Comparison of ENCODE assay signal across 11 mouse cellular contexts in the genomic region with DNA sequence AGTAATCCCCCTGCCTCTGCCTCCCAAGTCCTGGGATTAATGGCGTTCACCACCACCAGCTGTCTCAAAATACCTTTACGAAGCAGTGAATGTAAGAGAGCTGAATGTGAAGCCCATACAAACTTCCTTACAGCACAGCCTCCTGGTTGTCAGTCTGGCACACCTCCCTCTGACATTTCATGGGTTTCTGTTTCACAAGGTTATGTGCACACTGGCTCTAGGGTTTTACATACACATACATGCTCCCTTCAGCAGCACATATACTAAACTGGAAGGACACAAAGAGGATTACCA. TPM values are rescaled to one million over a fixed set of nuclear protein-coding genes. Genes with fewer than 3 reads are reported as not detected.
DNase-seq lines count a peak whose midpoint lies in the region; ATAC-seq and TF ChIP-seq lines count a peak whose summit lies in the region.
"Had no signal": no experiment of that assay in that cellular context is flagged by ENCODE, and none has a peak within 500 bp of the region (broad histone marks: within the 10 kb centered on the region; RNA-seq: fewer than 3 reads in every experiment).

No protein-coding gene starts in this region.

- H3K4me1 ChIP-seq in hindbrain, embryonic 15.5 days (replicated peaks): peaks cover 33% of the 10 kb centered on the region
- peaks cover 44% of the 10 kb centered on the region for H3K4me1 ChIP-seq in hindbrain, embryonic 10.5 days (replicated peaks)
- peaks cover 22 to 64% of the 10 kb centered on the region in 2 experiments for H3K4me1 ChIP-seq in CH12.LX (ENCODE audit: control insufficient read depth in 1 of 2, insufficient read depth in 2 of 2)
- H3K4me1 ChIP-seq in embryonic facial prominence, embryonic 12.5 days: peaks cover 19% of the 10 kb centered on the region
- peaks cover 38% of the 10 kb centered on the region for H3K4me1 ChIP-seq in liver, embryonic 16.5 days (ENCODE audit: control insufficient read depth, low read depth, low read length)

- TF ChIP-seq CTCF in CH12.LX (conservative IDR thresholded peaks at IDR 0.05 in 1 of 2, IDR thresholded peaks at IDR 0.05 in 1 of 2; ENCODE audit: low read depth in 2 of 2, low read length in 2 of 2): no peak

- H3K4me3 ChIP-seq in hindbrain, embryonic 15.5 days: no peak overlapping the region
- H3K4me3 ChIP-seq in hindbrain, embryonic 10.5 days: no peak overlapping the region
- H3K4me3 ChIP-seq in CH12.LX (replicated peaks in 1 of 3; ENCODE audit: low read depth in 2 of 3, low read length in 2 of 3, poor library complexity in 1 of 3): no peak overlapping the region
- no peak overlapping the region for H3K4me3 ChIP-seq in embryonic facial prominence, embryonic 12.5 days
- no peak overlapping the region for H3K4me3 ChIP-seq in liver, embryonic 16.5 days (ENCODE audit: low read depth, low read length)
- H3K4me3 ChIP-seq: hindbrain, embryonic 12.5 days had no signal

- H3K9ac ChIP-seq in hindbrain, embryonic 15.5 days: no peak overlapping the region
- no peak overlapping the region for H3K9ac ChIP-seq in CH12.LX (ENCODE audit: insufficient read depth, low read depth)
- H3K9ac ChIP-seq in embryonic facial prominence, embryonic 12.5 days: no peak overlapping the region
- no peak overlapping the region for H3K9ac ChIP-seq in liver, embryonic 16.5 days (ENCODE audit: low read depth, low read length)
- H3K9ac ChIP-seq: hindbrain, embryonic 12.5 days had no signal

- TF ChIP-seq RAD21 in CH12.LX (IDR thresholded peaks at IDR 0.05; ENCODE audit: low read depth, low read length): no peak

- H3K9me3 ChIP-seq in hindbrain, embryonic 15.5 days: no peaks in the 10 kb centered on the region
- no peaks in the 10 kb centered on the region for H3K9me3 ChIP-seq in hindbrain, embryonic 10.5 days
- no peaks in the 10 kb centered on the region for H3K9me3 ChIP-seq in CH12.LX (replicated peaks; ENCODE audit: low read length)
- H3K9me3 ChIP-seq in embryonic facial prominence, embryonic 12.5 days: no peaks in the 10 kb centered on the region
- H3K9me3 ChIP-seq in liver, embryonic 16.5 days (replicated peaks; ENCODE audit: control insufficient read depth, low read length): no peaks in the 10 kb centered on the region
- H3K9me3 ChIP-seq: G1E; hindbrain, embryonic 12.5 days had no signal

- DNase-seq in hindbrain, embryonic 10.5 days (ENCODE audit: low spot score): no peak
- no peak for DNase-seq in CH12.LX (ENCODE audit: extremely low read depth)
- no peak for DNase-seq in B cell, adult 2 months
- DNase-seq in spleen, adult 18-20 months: no peak
- DNase-seq: kidney, postnatal 4 days; lung, postnatal 14 days had no signal

- H3K4me2 ChIP-seq in hindbrain, embryonic 15.5 days: no peak overlapping the region
- H3K4me2 ChIP-seq in CH12.LX (ENCODE audit: insufficient read depth, low read depth, poor library complexity, severe bottlenecking): peak overlapping the region; percentile 3; the same call in 1 of the 2 replicates
- no peak overlapping the region for H3K4me2 ChIP-seq in embryonic facial prominence, embryonic 12.5 days (replicated peaks)
- no peak overlapping the region for H3K4me2 ChIP-seq in liver, embryonic 16.5 days (ENCODE audit: low read depth, low read length)
- H3K4me2 ChIP-seq: hindbrain, embryonic 12.5 days had no signal

- no peak for TF ChIP-seq EP300 in CH12.LX (IDR thresholded peaks at IDR 0.05; ENCODE audit: low read length)

- in situ Hi-C loops in CH12.LX (cut with MboI; ENCODE audit: low pct_ligation_motif_present, low pct_unique_long_range_greater_than_20kb, low sequenced_read_pairs): loop anchor here (25.0 kb wide), 1 partner anchor 938 kb away; a partner anchor contains a TSS

- no peak for TF ChIP-seq POLR2A in CH12.LX (IDR thresholded peaks at IDR 0.05; ENCODE audit: low read depth, low read length)

- dilution Hi-C loops in CH12.LX (cut with MboI; ENCODE audit: extremely low pct_ligation_motif_present, extremely low pct_unique_long_range_greater_than_20kb, low sequenced_read_pairs): no loop called here

- WGBS in hindbrain, embryonic 15.5 days: 52% methylated on average over 2 of the region's 2 CpGs
- WGBS in hindbrain, embryonic 10.5 days: 61% methylated on average over 2 of the region's 2 CpGs
- 52% methylated on average over 2 of the region's 2 CpGs for WGBS in embryonic facial prominence, embryonic 12.5 days
- WGBS in liver, embryonic 16.5 days (ENCODE audit: insufficient replicate concordance): 51% methylated on average over 2 of the region's 2 CpGs

- H3K79me2 ChIP-seq in CH12.LX (replicated peaks; ENCODE audit: control insufficient read depth, extremely low read depth, insufficient read depth, poor library complexity, severe bottlenecking): no peaks in the 10 kb centered on the region

- 0 out of 2 replicates have a peak overlapping the region, but pooled peaks have one; percentile 94 for H3K27ac ChIP-seq in hindbrain, embryonic 15.5 days (replicated peaks)
- no peak overlapping the region for H3K27ac ChIP-seq in hindbrain, embryonic 10.5 days
- peak overlapping the region; percentile 47 for H3K27ac ChIP-seq in CH12.LX (ENCODE audit: insufficient read depth, low read depth)
- H3K27ac ChIP-seq in embryonic facial prominence, embryonic 12.5 days: peak overlapping the region; percentile 92
- peak overlapping the region; percentile 90 for H3K27ac ChIP-seq in liver, embryonic 16.5 days (ENCODE audit: low read length)

- no peak for ATAC-seq in hindbrain, embryonic 15.5 days (ENCODE audit: low FRiP score, low read depth)
- ATAC-seq in embryonic facial prominence, embryonic 12.5 days (ENCODE audit: insufficient number of reproducible peaks, insufficient read depth, low FRiP score, low TSS enrichment): no peak
- no peak for ATAC-seq in liver, embryonic 16.5 days (ENCODE audit: low read depth)

- H3K27me3 ChIP-seq in hindbrain, embryonic 15.5 days: no peaks in the 10 kb centered on the region
- H3K27me3 ChIP-seq in hindbrain, embryonic 10.5 days (ENCODE audit: insufficient read depth, poor library complexity, severe bottlenecking): no peaks in the 10 kb centered on the region
- H3K27me3 ChIP-seq in CH12.LX (replicated peaks): peaks cover 2% of the 10 kb centered on the region
- H3K27me3 ChIP-seq in embryonic facial prominence, embryonic 12.5 days: no peaks in the 10 kb centered on the region
- no peaks in the 10 kb centered on the region for H3K27me3 ChIP-seq in liver, embryonic 16.5 days (ENCODE audit: control insufficient read depth, insufficient read depth, low read depth, low read length)
- H3K27me3 ChIP-seq: hindbrain, embryonic 12.5 days had no signal

- no peaks in the 10 kb centered on the region for H3K36me3 ChIP-seq in hindbrain, embryonic 15.5 days
- H3K36me3 ChIP-seq in hindbrain, embryonic 10.5 days: no peaks in the 10 kb centered on the region
- H3K36me3 ChIP-seq in CH12.LX (replicated peaks in 1 of 2; ENCODE audit: control insufficient read depth in 1 of 2, insufficient read depth in 1 of 2, low read length in 1 of 2): no peaks in the 10 kb centered on the region
- H3K36me3 ChIP-seq in embryonic facial prominence, embryonic 12.5 days: no peaks in the 10 kb centered on the region
- H3K36me3 ChIP-seq in liver, embryonic 16.5 days (ENCODE audit: control insufficient read depth, insufficient read depth): no peaks in the 10 kb centered on the region
- H3K36me3 ChIP-seq: G1E; hindbrain, embryonic 12.5 days had no signal

RNA-seq across cellular contexts. Expression of a gene that starts 4.1 kb away (rescaled TPM):
- polyA plus RNA-seq in hindbrain, embryonic 15.5 days (2015; fragmentation: Nextera tagmentation; extraction: Ambion mirVana): 36.6 and 41.7 TPM in 2 replicates
- 56.6 and 57.6 TPM in 2 replicates for polyA plus RNA-seq in hindbrain, embryonic 10.5 days (2016; fragmentation: Nextera tagmentation; extraction: Ambion mirVana)
- total RNA-seq in CH12.LX (2012; rRNA removed) (24.4 and 30.1 TPM in 2 replicates), CH12.LX (2014; rRNA removed) (20.3 and 31.3 TPM in 2 replicates)
- polyA plus RNA-seq in CH12.LX (2012; ENCODE audit: insufficient read length, low read depth): 13.4 and 22.6 TPM in 2 replicates
- polyA plus RNA-seq in embryonic facial prominence, embryonic 12.5 days (2016; fragmentation: Nextera tagmentation; extraction: Ambion mirVana): 36.8 and 43.5 TPM in 2 replicates
- 20.2 and 21.7 TPM in 2 replicates for polyA plus RNA-seq in liver, embryonic 16.5 days (2015; fragmentation: Nextera tagmentation; extraction: Ambion mirVana)

RNA-seq across cellular contexts. Expression of a gene that starts 13.6 kb away (rescaled TPM):
- polyA plus RNA-seq in hindbrain, embryonic 15.5 days (2015; fragmentation: Nextera tagmentation; extraction: Ambion mirVana): 317 and 437 TPM in 2 replicates
- 67.1 and 108 TPM in 2 replicates for polyA plus RNA-seq in hindbrain, embryonic 10.5 days (2016; fragmentation: Nextera tagmentation; extraction: Ambion mirVana)
- total RNA-seq in CH12.LX (2012; rRNA removed) (8.0 and 8.2 TPM in 2 replicates), CH12.LX (2014; rRNA removed) (1.3 and 1.4 TPM in 2 replicates)
- polyA plus RNA-seq in CH12.LX (2012; ENCODE audit: insufficient read length, low read depth): 26.0 and 26.7 TPM in 2 replicates
- 84.3 and 85.0 TPM in 2 replicates for polyA plus RNA-seq in embryonic facial prominence, embryonic 12.5 days (2016; fragmentation: Nextera tagmentation; extraction: Ambion mirVana)
- 16.4 and 25.4 TPM in 2 replicates for polyA plus RNA-seq in liver, embryonic 16.5 days (2015; fragmentation: Nextera tagmentation; extraction: Ambion mirVana)

RNA-seq across cellular contexts. Expression of a gene that starts 15.2 kb away (rescaled TPM):
- polyA plus RNA-seq in hindbrain, embryonic 15.5 days (2015; fragmentation: Nextera tagmentation; extraction: Ambion mirVana): 22.1 and 23.1 TPM in 2 replicates
- 8.5 and 12.6 TPM in 2 replicates for polyA plus RNA-seq in hindbrain, embryonic 10.5 days (2016; fragmentation: Nextera tagmentation; extraction: Ambion mirVana)
- total RNA-seq in CH12.LX (2012; rRNA removed) (9.7 and 11.1 TPM in 2 replicates), CH12.LX (2014; rRNA removed) (5.1 and 7.3 TPM in 2 replicates)
- polyA plus RNA-seq in CH12.LX (2012; ENCODE audit: insufficient read length, low read depth): 5.4 and 6.2 TPM in 2 replicates
- 12.3 and 12.6 TPM in 2 replicates for polyA plus RNA-seq in embryonic facial prominence, embryonic 12.5 days (2016; fragmentation: Nextera tagmentation; extraction: Ambion mirVana)
- 3.1 and 3.6 TPM in 2 replicates for polyA plus RNA-seq in liver, embryonic 16.5 days (2015; fragmentation: Nextera tagmentation; extraction: Ambion mirVana)

RNA-seq across cellular contexts. Expression of a gene that starts 20.3 kb away (rescaled TPM):
- 10.0 and 10.1 TPM in 2 replicates for polyA plus RNA-seq in hindbrain, embryonic 15.5 days (2015; fragmentation: Nextera tagmentation; extraction: Ambion mirVana)
- polyA plus RNA-seq in hindbrain, embryonic 10.5 days (2016; fragmentation: Nextera tagmentation; extraction: Ambion mirVana): 7.8 and 9.8 TPM in 2 replicates
- total RNA-seq in CH12.LX (2012; rRNA removed) (11.5 and 11.8 TPM in 2 replicates), CH12.LX (2014; rRNA removed) (2.8 and 3.2 TPM in 2 replicates)
- polyA plus RNA-seq in CH12.LX (2012; ENCODE audit: insufficient read length, low read depth): 37.9 and 38.3 TPM in 2 replicates
- 11.4 and 11.5 TPM in 2 replicates for polyA plus RNA-seq in embryonic facial prominence, embryonic 12.5 days (2016; fragmentation: Nextera tagmentation; extraction: Ambion mirVana)
- polyA plus RNA-seq in liver, embryonic 16.5 days (2015; fragmentation: Nextera tagmentation; extraction: Ambion mirVana): 6.9 and 8.5 TPM in 2 replicates

RNA-seq across cellular contexts. Expression of a gene that starts 29.3 kb away (rescaled TPM):
- polyA plus RNA-seq in hindbrain, embryonic 15.5 days (2015; fragmentation: Nextera tagmentation; extraction: Ambion mirVana): 28.6 and 36.1 TPM in 2 replicates
- 184 and 228 TPM in 2 replicates for polyA plus RNA-seq in hindbrain, embryonic 10.5 days (2016; fragmentation: Nextera tagmentation; extraction: Ambion mirVana)
- total RNA-seq in CH12.LX (2012; rRNA removed) (170 and 177 TPM in 2 replicates), CH12.LX (2014; rRNA removed) (181 and 190 TPM in 2 replicates)
- polyA plus RNA-seq in CH12.LX (2012; ENCODE audit: insufficient read length, low read depth): 178 and 200 TPM in 2 replicates
- 148 and 152 TPM in 2 replicates for polyA plus RNA-seq in embryonic facial prominence, embryonic 12.5 days (2016; fragmentation: Nextera tagmentation; extraction: Ambion mirVana)
- polyA plus RNA-seq in liver, embryonic 16.5 days (2015; fragmentation: Nextera tagmentation; extraction: Ambion mirVana): 101 and 107 TPM in 2 replicates
